Mouse (Mus musculus) liver, adult 2 months (tissue): ENCODE measurements around the gene Gm42517.

Source experiments
- CTCF ChIP-seq: fragments of 200-500 bp; IDR thresholded peaks from 2 replicates; pipeline ENCODE4 v1.5.1; 2011; ENCODE audit warnings: low read depth, low read length, control low read depth
- POLR2A ChIP-seq: fragments of 200-500 bp; IDR thresholded peaks from 2 replicates; pipeline ENCODE4 v1.6.1; 2011; ENCODE audit warnings: low read length, control low read depth; ENCODE audit not compliant: insufficient read depth; ENCODE audit errors: extremely low read depth

GRCm38 (mm10) chr5:108349511-108350148 lies 18.1 kb downstream of the Gm42517 start:
- TF ChIP-seq CTCF: no peak
- no peak for TF ChIP-seq POLR2A
